Mouse (Mus musculus): Measurements from ENCODE around the gene Erc2. TPM values are rescaled to one million over a fixed set of nuclear protein-coding genes. Genes with fewer than 3 reads are reported as not detected.

Erc2 gene
- total and polyA plus RNA-seq, 2 experiments from 2014 or later = 0.11 to 1.7 TPM

DNA sequence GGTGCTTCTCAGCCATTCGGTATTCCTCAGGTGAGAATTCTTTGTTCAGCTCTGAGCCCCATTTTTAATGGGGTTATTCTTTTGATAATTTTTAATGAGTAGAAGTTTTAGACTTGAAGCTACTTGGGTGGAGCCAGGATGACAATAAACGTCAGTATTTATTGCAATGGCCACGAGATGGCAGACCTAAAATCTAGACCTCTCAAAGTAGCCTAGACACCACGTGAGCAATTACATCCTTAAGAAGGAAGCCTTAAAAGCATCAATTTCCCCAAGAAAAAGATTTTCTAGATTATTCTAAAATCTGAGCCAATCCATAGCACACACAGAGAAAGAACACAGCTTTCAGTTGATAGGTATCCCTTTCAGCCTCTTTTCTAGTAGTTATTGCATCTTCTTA is 640.5 kb downstream of the Erc2 start:
- Histone ChIP-seq H3K4me3 (ENCODE audit: low read depth, low read length) (no peak overlapping the region), H3K36me3 (replicated peaks; ENCODE audit: control insufficient read depth, insufficient read depth, low read length) (no peaks in the 10 kb centered on the region), H3K4me2 (ENCODE audit: low read depth, low read length) (no peak overlapping the region), H3K4me1 (ENCODE audit: control insufficient read depth, insufficient read depth) (no peaks in the 10 kb centered on the region), H3K9ac (replicated peaks; ENCODE audit: low read depth, low read length) (no peak overlapping the region), H3K27me3 (ENCODE audit: control insufficient read depth, insufficient read depth, low read length) (no peaks in the 10 kb centered on the region), H3K27ac (ENCODE audit: low read depth) (no peak overlapping the region), H3K9me3 (replicated peaks; ENCODE audit: control insufficient read depth, low read length) (no peaks in the 10 kb centered on the region)
- TF ChIP-seq CTCF (IDR thresholded peaks at IDR 0.05; ENCODE audit: low read depth) (peak; percentile 16; the same call in 1 of the 2 replicates), EP300 (IDR thresholded peaks at IDR 0.05; ENCODE audit: low read depth) (no peak)
- no peak for DNase-seq (ENCODE audit: low spot score)
- WGBS = 58% methylated on average over 4 of the region's 4 CpGs
- ATAC-seq (ENCODE audit: insufficient read depth, low read depth) = no peak

DNA sequence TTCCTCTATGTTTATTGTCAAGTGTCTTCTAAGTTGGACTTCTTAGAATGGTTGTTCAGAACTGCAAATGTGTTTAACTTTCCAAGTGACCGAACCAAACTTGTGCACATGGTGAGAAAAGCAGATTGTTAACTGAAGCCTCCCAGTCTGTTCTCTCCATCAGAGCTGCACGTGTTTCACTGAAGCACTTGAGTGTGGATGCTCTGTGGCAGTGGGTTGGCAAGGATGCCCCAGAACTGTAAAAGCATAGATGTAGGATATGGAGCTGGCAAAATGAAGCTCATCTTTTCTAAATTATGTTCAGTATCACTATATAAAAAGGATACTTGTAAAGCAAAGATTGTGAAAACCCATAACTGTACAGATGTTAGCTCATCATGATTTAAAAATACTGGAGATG is 645.1 kb downstream of the Erc2 start:
- no peak overlapping the region for H3K9ac ChIP-seq (replicated peaks; ENCODE audit: low read depth, low read length)
- no peak for DNase-seq (ENCODE audit: low spot score)
- no peak for TF ChIP-seq CTCF (IDR thresholded peaks at IDR 0.05; ENCODE audit: low read depth)
- ATAC-seq (ENCODE audit: insufficient read depth, low read depth) = no peak
- H3K4me2 ChIP-seq (ENCODE audit: low read depth, low read length) = no peak overlapping the region
- WGBS = 65% methylated on average over 2 of the region's 2 CpGs
- H3K27ac ChIP-seq (ENCODE audit: low read depth) = no peak overlapping the region
- H3K4me1 ChIP-seq (ENCODE audit: control insufficient read depth, insufficient read depth) = no peaks in the 10 kb centered on the region
- H3K4me3 ChIP-seq (ENCODE audit: low read depth, low read length) = no peak overlapping the region
- H3K27me3 ChIP-seq (ENCODE audit: control insufficient read depth, insufficient read depth, low read length) = peaks cover 14% of the 10 kb centered on the region
- no peaks in the 10 kb centered on the region for H3K36me3 ChIP-seq (replicated peaks; ENCODE audit: control insufficient read depth, insufficient read depth, low read length)
- H3K9me3 ChIP-seq (replicated peaks; ENCODE audit: control insufficient read depth, low read length) = no peaks in the 10 kb centered on the region

DNA sequence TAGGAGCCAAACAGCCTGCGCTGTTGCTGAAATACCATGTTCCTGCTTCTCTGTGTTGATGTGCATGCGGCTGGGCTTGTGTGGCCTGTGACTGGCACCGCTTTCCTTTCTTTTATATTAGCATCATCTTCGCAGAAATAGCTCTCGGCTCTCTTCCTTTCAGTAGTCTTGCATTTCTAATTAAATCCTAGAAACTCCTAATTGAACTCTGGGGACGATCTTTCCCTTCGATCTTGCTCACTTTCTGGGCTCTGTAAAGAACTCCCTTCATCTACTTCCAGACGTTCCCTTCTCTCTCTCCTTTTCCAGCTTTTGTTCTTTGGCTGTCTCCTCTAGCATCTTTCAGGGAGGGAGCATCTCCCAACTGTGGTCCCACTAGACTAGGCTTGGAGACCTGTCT is 649.6 kb downstream of the Erc2 start:
- H3K27ac ChIP-seq (ENCODE audit: low read depth) = no peak overlapping the region
- no peak overlapping the region for H3K9ac ChIP-seq (replicated peaks; ENCODE audit: low read depth, low read length)
- peaks cover 40% of the 10 kb centered on the region for H3K27me3 ChIP-seq (ENCODE audit: control insufficient read depth, insufficient read depth, low read length)
- H3K9me3 ChIP-seq (replicated peaks; ENCODE audit: control insufficient read depth, low read length) = no peaks in the 10 kb centered on the region
- no peak overlapping the region for H3K4me3 ChIP-seq (ENCODE audit: low read depth, low read length)
- no peaks in the 10 kb centered on the region for H3K36me3 ChIP-seq (replicated peaks; ENCODE audit: control insufficient read depth, insufficient read depth, low read length)
- WGBS = 85% methylated on average over 8 of the region's 8 CpGs
- TF ChIP-seq EP300 (IDR thresholded peaks at IDR 0.05; ENCODE audit: low read depth) = no peak
- TF ChIP-seq CTCF (IDR thresholded peaks at IDR 0.05; ENCODE audit: low read depth) = no peak
- no peak overlapping the region for H3K4me2 ChIP-seq (ENCODE audit: low read depth, low read length)
- H3K4me1 ChIP-seq (ENCODE audit: control insufficient read depth, insufficient read depth) = peaks cover 10% of the 10 kb centered on the region; the same call in 1 of the 2 replicates
- no peak for ATAC-seq (ENCODE audit: insufficient read depth, low read depth)
- no peak for DNase-seq (ENCODE audit: low spot score)

DNA sequence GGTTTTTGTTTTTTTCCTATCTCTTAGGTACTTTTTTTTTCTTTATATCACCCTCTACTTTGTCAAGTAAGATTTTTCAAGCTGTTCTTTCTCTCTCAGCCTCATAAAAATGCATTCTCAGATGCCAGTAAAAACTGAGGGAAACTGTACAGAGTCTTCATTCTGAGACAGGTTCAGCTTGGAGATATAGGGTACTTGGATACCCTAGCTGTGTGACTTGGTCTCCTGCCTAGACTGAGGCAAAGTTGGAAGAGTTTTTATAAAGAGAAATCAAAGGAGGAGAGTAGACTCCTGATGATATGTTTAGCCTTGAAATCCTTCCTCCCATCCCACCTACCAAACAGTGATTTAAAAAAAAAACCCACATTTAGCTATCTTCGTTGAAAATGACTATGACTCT is 651.4 kb downstream of the Erc2 start:
- Histone ChIP-seq H3K9me3 (replicated peaks; ENCODE audit: control insufficient read depth, low read length) (no peaks in the 10 kb centered on the region), H3K27me3 (ENCODE audit: control insufficient read depth, insufficient read depth, low read length) (peaks cover 40% of the 10 kb centered on the region), H3K36me3 (replicated peaks; ENCODE audit: control insufficient read depth, insufficient read depth, low read length) (no peaks in the 10 kb centered on the region), H3K4me3 (ENCODE audit: low read depth, low read length) (no peak overlapping the region), H3K4me2 (ENCODE audit: low read depth, low read length) (no peak overlapping the region), H3K9ac (replicated peaks; ENCODE audit: low read depth, low read length) (no peak overlapping the region), H3K27ac (ENCODE audit: low read depth) (no peak overlapping the region), H3K4me1 (ENCODE audit: control insufficient read depth, insufficient read depth) (peaks cover 10% of the 10 kb centered on the region; the same call in 1 of the 2 replicates)
- DNase-seq (ENCODE audit: low spot score) (no peak), ATAC-seq (ENCODE audit: insufficient read depth, low read depth) (no peak)
- TF ChIP-seq CTCF (IDR thresholded peaks at IDR 0.05; ENCODE audit: low read depth) = no peak
- no peak for TF ChIP-seq EP300 (IDR thresholded peaks at IDR 0.05; ENCODE audit: low read depth)
- WGBS = 85% methylated on average over 1 of the region's 1 CpGs

DNA sequence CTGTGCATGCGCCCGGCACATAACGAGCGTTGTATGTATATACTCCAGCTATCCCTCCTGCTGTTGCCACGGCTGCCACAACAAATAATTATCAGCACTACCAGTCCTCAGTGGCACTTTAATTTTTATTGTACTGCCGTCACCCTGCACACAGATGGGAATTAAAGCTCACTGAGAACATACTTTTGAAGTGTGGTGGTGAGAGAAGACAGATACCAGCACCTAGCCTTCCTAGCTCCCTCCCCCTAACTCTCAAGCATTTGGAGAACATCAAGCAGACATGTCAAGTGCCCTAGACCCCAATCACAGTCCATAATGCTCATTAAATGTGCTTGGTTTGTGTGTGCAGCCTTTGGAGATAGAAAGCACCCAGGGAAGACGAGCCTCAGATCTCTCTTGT is 652.6 kb downstream of the Erc2 start:
- Histone ChIP-seq H3K4me1 (ENCODE audit: control insufficient read depth, insufficient read depth) (peaks cover 10% of the 10 kb centered on the region; the same call in 1 of the 2 replicates), H3K36me3 (replicated peaks; ENCODE audit: control insufficient read depth, insufficient read depth, low read length) (no peaks in the 10 kb centered on the region), H3K27me3 (ENCODE audit: control insufficient read depth, insufficient read depth, low read length) (peaks cover 40% of the 10 kb centered on the region), H3K4me2 (ENCODE audit: low read depth, low read length) (no peak overlapping the region), H3K4me3 (ENCODE audit: low read depth, low read length) (no peak overlapping the region), H3K9ac (replicated peaks; ENCODE audit: low read depth, low read length) (no peak overlapping the region), H3K9me3 (replicated peaks; ENCODE audit: control insufficient read depth, low read length) (no peaks in the 10 kb centered on the region), H3K27ac (ENCODE audit: low read depth) (no peak overlapping the region)
- 23% methylated on average over 7 of the region's 7 CpGs for WGBS
- DNase-seq (ENCODE audit: low spot score) (peak; percentile 10), ATAC-seq (ENCODE audit: insufficient read depth, low read depth) (peak; percentile 20; the same call in 1 of the 2 replicates)
- TF ChIP-seq CTCF (IDR thresholded peaks at IDR 0.05; ENCODE audit: low read depth) = no peak
- no peak for TF ChIP-seq EP300 (IDR thresholded peaks at IDR 0.05; ENCODE audit: low read depth)

DNA sequence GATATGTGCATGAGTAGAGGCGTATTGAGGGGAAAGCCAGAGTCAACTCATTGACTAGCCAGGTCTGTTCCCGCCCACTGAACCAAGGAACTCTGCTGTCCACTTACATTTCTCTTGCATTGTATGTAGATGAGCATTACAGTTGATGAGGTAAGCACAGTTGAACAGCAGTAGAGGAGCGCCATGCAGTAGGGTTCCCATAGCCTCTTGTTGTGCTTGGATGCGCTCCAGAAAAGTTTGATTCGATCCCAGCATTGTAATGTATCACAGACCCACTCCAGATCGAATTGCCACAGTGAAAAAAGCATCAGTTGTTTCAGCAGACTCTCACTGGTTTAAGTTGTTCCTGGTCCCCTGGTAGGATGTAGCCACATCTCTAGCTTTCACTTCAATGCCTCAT is 656.7 kb downstream of the Erc2 start:
- peaks cover 13% of the 10 kb centered on the region; the same call in 1 of the 2 replicates for H3K27me3 ChIP-seq (ENCODE audit: control insufficient read depth, insufficient read depth, low read length)
- no peak for DNase-seq (ENCODE audit: low spot score)
- no peak overlapping the region for H3K9ac ChIP-seq (replicated peaks; ENCODE audit: low read depth, low read length)
- no peaks in the 10 kb centered on the region for H3K36me3 ChIP-seq (replicated peaks; ENCODE audit: control insufficient read depth, insufficient read depth, low read length)
- 70% methylated on average over 6 of the region's 6 CpGs for WGBS
- TF ChIP-seq CTCF (IDR thresholded peaks at IDR 0.05; ENCODE audit: low read depth) = no peak
- TF ChIP-seq EP300 (IDR thresholded peaks at IDR 0.05; ENCODE audit: low read depth) = no peak
- no peak overlapping the region for H3K27ac ChIP-seq (ENCODE audit: low read depth)
- no peak for ATAC-seq (ENCODE audit: insufficient read depth, low read depth)
- H3K4me1 ChIP-seq (ENCODE audit: control insufficient read depth, insufficient read depth) = peaks cover 10% of the 10 kb centered on the region; the same call in 1 of the 2 replicates
- no peaks in the 10 kb centered on the region for H3K9me3 ChIP-seq (replicated peaks; ENCODE audit: control insufficient read depth, low read length)
- no peak overlapping the region for H3K4me2 ChIP-seq (ENCODE audit: low read depth, low read length)
- H3K4me3 ChIP-seq (ENCODE audit: low read depth, low read length) = no peak overlapping the region
